Mouse (Mus musculus) lung, postnatal 0 days (tissue): ENCODE data around the gene Rpl18.

ENCODE experiments used
- CTCF ChIP-seq: IDR thresholded peaks from 2 replicates; pipeline ENCODE4 v1.5.1; 2016; ENCODE audit warnings: antibody characterized with exemption, mild to moderate bottlenecking
- EP300 ChIP-seq: IDR thresholded peaks from 2 replicates; pipeline ENCODE4 v1.6.1; 2016; ENCODE audit warnings: antibody characterized with exemption, mild to moderate bottlenecking, control low read depth

DNA sequence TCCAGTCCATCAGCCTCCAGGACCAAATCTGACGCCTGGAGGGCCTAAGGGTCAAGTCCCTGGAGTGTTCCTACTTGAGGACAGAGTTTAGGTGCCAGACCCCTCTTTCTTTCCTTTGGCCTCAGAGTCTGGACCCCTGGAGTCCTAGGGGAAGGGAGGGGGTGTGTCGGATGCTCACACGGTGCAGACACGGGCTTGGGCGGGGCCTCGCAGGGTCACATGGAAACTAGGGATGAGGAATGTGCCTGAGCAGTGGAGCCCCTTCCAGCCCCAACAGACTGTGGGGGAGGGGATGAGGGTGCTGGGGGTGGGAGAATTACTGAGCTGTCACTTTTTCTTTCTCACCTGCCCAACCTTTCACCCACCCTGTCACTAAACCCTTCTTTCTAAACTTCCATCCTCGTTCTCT lies 9.4 kb upstream of the Rpl18 start:
- no peak for TF ChIP-seq CTCF
- no peak for TF ChIP-seq EP300
